Mouse (Mus musculus) embryonic facial prominence, embryonic 11.5 days (tissue): ENCODE measurements at regions not wholly inside any gene's neighbourhood (a gene's known extent, or its start where the extent isn't known, plus 50 kb on each side); places are given as distances from the start of the nearest gene placed in this dataset.
A peak's percentile ranks its signal among the peaks of the same experiment; 100 is the strongest.

Experiments used
- ATAC-seq: fragments of 200-750 bp; cut with Nextera tagmentation; replicated peaks from 2 replicates; pipeline ENCODE4 v1.8.0; 2017; ENCODE audit warnings: low read depth; ENCODE audit not compliant: insufficient number of reproducible peaks, low FRiP score, low TSS enrichment
- DNase-seq: peaks from one replicate; pipeline ENCODE4 v3.0.0-alpha.2; 2015; ENCODE audit warnings: low spot score
- H3K27ac ChIP-seq: fragments of 300-500 bp; sonication (generic); replicated peaks from 2 replicates; pipeline ENCODE4 v1.5.1; 2014; ENCODE audit warnings: mild to moderate bottlenecking, low read depth, low read length, control low read depth
- H3K27me3 ChIP-seq: fragments of 300-500 bp; sonication (generic); 2 replicates; pipeline ENCODE4 v1.6.1; 2014; ENCODE audit warnings: mild to moderate bottlenecking, low read length, moderate library complexity, mixed read lengths; ENCODE audit not compliant: control insufficient read depth, insufficient read depth
- H3K36me3 ChIP-seq: fragments of 300-500 bp; sonication (generic); replicated peaks from 2 replicates; pipeline ENCODE4 v1.6.1; 2014; ENCODE audit warnings: low read depth, mild to moderate bottlenecking, low read length, moderate library complexity, mixed read lengths; ENCODE audit not compliant: control insufficient read depth, insufficient read depth
- H3K4me1 ChIP-seq: fragments of 300-500 bp; sonication (generic); 2 replicates; pipeline ENCODE4 v1.6.1; 2014; ENCODE audit warnings: low read length, mixed read lengths; ENCODE audit not compliant: control insufficient read depth, insufficient read depth
- H3K4me2 ChIP-seq: fragments of 300-500 bp; sonication (generic); 2 replicates; pipeline ENCODE4 v1.6.1; 2014; ENCODE audit warnings: low read depth, mild to moderate bottlenecking, control low read depth, low read length, moderate library complexity
- H3K4me3 ChIP-seq: fragments of 300-500 bp; sonication (generic); 2 replicates; pipeline ENCODE4 v1.5.1; 2014; ENCODE audit warnings: low read depth, low read length, control low read depth
- H3K9ac ChIP-seq: fragments of 300-500 bp; sonication (generic); replicated peaks from 2 replicates; pipeline ENCODE4 v1.6.1; 2014; ENCODE audit warnings: mild to moderate bottlenecking, control low read depth, low read length
- H3K9me3 ChIP-seq: fragments of 300-500 bp; sonication (generic); replicated peaks from 2 replicates; pipeline ENCODE4 v1.6.1; 2016; ENCODE audit warnings: mild to moderate bottlenecking, low read length, inconsistent platforms, mixed read lengths; ENCODE audit not compliant: control insufficient read depth
- WGBS: fragments of 180-500 bp; shearing (Covaris S2); extraction: QIAGEN DNeasy Blood & Tissue Kit; methylation state at CpG from one replicate; pipeline ENCODE4 v1.1.7; 2014; 5-methylcytosine and 5-hydroxymethylcytosine counted together

DNA sequence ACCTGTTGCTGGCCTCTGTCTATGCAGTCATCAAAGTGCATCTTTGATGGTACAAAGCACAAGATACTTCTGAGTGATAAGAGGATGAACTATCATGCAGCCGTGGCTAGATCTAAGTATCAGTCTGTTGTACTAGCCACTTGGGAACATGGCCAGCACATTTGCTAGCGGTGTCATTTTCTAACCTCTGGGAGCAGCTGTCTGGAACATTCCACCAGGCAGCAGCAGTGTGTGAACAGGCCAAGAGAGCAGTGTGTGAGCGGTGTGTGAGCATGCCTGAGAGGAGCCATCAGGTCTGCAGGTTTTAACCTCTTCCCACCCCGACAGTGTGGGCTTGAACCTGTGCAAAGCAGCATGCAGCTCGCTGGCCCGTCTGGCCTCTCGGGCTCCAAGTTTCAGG is 248.3 kb downstream of the Gadd45g start:
- no peaks in the 10 kb centered on the region for H3K27me3 ChIP-seq
- ATAC-seq (no peak), DNase-seq (no peak)
- WGBS, result 86% methylated on average over 7 of the region's 7 CpGs
- H3K9ac ChIP-seq, result no peak overlapping the region
- no peaks in the 10 kb centered on the region for H3K36me3 ChIP-seq
- H3K27ac ChIP-seq, result no peak overlapping the region
- no peaks in the 10 kb centered on the region for H3K9me3 ChIP-seq
- H3K4me2 ChIP-seq, result no peak overlapping the region
- H3K4me3 ChIP-seq, result no peak overlapping the region
- H3K4me1 ChIP-seq, result no peaks in the 10 kb centered on the region

GRCm38 (mm10) chr13:52096506-52096905 is 250.0 kb downstream of the Gadd45g start:
- ATAC-seq (no peak), DNase-seq (no peak)
- no peak overlapping the region for H3K4me2 ChIP-seq
- H3K36me3 ChIP-seq, result no peaks in the 10 kb centered on the region
- no peak overlapping the region for H3K27ac ChIP-seq
- no peak overlapping the region for H3K4me3 ChIP-seq
- no peaks in the 10 kb centered on the region for H3K27me3 ChIP-seq
- H3K9me3 ChIP-seq, result no peaks in the 10 kb centered on the region
- H3K4me1 ChIP-seq, result no peaks in the 10 kb centered on the region
- WGBS, result 79% methylated on average over 7 of the region's 7 CpGs
- no peak overlapping the region for H3K9ac ChIP-seq

- Histone ChIP-seq H3K27ac (no peak overlapping the region), H3K4me3 (no peak overlapping the region), H3K4me2 (no peak overlapping the region), H3K4me1 (no peaks in the 10 kb centered on the region), H3K9me3 (no peaks in the 10 kb centered on the region), H3K9ac (no peak overlapping the region), H3K27me3 (no peaks in the 10 kb centered on the region), H3K36me3 (no peaks in the 10 kb centered on the region)
- DNase-seq, result peak; percentile 49
- peak; percentile 76 for ATAC-seq
- WGBS, result 36% methylated on average over 9 of the region's 9 CpGs
These were observed 259.6 kb downstream of the Gadd45g start for GRCm38 (mm10) chr13:52105989-52106642.

- no peaks in the 10 kb centered on the region for H3K27me3 ChIP-seq
- ATAC-seq (no peak), DNase-seq (no peak)
- no peaks in the 10 kb centered on the region for H3K9me3 ChIP-seq
- H3K4me2 ChIP-seq, result no peak overlapping the region
- WGBS, result 28% methylated on average over 8 of the region's 8 CpGs
- no peak overlapping the region for H3K4me3 ChIP-seq
- no peaks in the 10 kb centered on the region for H3K4me1 ChIP-seq
- no peak overlapping the region for H3K9ac ChIP-seq
- H3K27ac ChIP-seq, result no peak overlapping the region
- H3K36me3 ChIP-seq, result no peaks in the 10 kb centered on the region
These were observed 262.0 kb downstream of the Gadd45g start for GRCm38 (mm10) chr13:52108349-52108921.

DNA sequence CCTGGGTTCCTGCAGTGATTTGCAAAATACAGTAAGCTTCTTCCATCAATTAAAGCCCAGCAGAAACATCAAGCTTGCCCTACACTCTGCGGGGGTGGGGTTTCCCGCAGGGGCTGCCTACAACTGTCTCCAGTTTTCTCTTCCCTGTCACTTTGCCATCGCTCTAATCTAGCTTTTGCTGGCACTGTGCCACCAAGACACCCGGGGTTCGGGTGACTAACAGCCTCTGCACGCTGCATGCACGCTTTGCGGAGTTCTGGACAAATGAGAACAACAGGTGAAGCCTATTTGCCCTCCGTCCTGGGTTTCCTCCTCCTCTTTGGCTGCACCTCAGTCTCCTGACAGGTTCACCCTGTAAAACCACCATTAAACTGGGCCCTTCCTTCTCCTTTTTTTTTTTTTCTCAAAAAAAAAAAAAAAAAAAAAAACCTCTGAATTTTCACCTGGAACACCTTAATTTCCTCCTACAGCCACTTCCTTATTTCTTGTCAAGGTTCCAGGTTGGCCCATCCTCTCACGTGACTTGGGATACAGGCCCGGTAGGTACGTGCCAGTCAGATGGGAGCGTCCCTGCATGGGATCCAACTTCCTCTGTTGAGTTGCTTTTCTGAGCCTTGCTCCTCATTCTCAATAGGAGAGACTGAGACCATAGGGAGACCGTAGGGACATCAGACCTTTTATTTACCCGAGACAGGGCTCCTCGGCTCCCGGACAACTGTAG is 262.7 kb downstream of the Gadd45g start:
- WGBS, result 74% methylated on average over 17 of the region's 17 CpGs
- no peaks in the 10 kb centered on the region for H3K4me1 ChIP-seq
- H3K9ac ChIP-seq, result no peak overlapping the region
- no peak overlapping the region for H3K4me3 ChIP-seq
- H3K27ac ChIP-seq, result no peak overlapping the region
- no peaks in the 10 kb centered on the region for H3K27me3 ChIP-seq
- no peaks in the 10 kb centered on the region for H3K9me3 ChIP-seq
- DNase-seq (no peak), ATAC-seq (no peak)
- H3K36me3 ChIP-seq, result no peaks in the 10 kb centered on the region
- H3K4me2 ChIP-seq, result no peak overlapping the region

DNA sequence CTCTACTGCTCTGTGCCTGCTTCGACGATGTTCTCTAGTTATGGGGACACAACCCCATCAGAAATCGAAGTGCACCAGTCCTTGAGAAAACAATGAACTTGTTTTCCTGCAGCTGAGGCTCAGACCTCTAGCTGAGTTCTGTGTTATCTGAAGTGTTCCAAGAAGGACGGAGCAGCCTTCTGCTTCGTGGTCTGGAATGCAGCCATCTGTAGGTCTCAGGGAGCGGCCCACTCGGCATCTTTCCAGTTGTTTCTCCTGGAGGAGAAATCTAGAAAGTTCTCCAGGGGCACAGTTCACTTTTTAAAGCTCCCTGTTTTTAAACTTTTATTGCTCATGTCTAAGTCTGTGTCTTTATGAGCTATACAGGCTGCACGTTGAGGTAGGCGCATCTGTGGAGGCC is 264.3 kb downstream of the Gadd45g start:
- Histone ChIP-seq H3K27ac (no peak overlapping the region), H3K27me3 (no peaks in the 10 kb centered on the region), H3K4me3 (no peak overlapping the region), H3K9ac (no peak overlapping the region), H3K36me3 (no peaks in the 10 kb centered on the region), H3K9me3 (no peaks in the 10 kb centered on the region), H3K4me2 (no peak overlapping the region), H3K4me1 (no peaks in the 10 kb centered on the region)
- no peak for ATAC-seq
- WGBS, result 79% methylated on average over 9 of the region's 9 CpGs
- no peak for DNase-seq

DNA sequence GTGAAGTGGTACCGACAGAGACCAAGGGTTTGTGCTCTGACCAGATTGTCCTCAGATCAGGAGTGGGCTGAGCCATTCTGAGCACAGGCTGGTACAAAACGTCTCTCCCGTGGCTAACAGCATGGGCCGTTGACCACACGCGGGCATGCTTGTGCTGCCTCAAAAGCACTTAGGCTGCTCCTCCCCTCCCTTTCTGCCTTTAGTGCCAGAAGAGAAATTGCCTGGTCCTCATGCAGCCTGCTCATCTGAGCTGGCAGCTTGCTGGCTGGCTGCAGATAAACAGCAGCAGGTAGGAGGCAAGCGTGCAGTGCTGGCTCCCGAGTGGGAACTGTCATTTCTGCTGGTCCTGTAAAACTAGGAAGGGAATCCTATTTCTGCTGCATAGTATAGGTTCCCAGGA is 267.1 kb downstream of the Gadd45g start:
- Histone ChIP-seq H3K4me3 (no peak overlapping the region), H3K36me3 (no peaks in the 10 kb centered on the region), H3K4me1 (no peaks in the 10 kb centered on the region; the same call in 1 of the 2 replicates), H3K9ac (no peak overlapping the region), H3K9me3 (no peaks in the 10 kb centered on the region), H3K4me2 (no peak overlapping the region), H3K27me3 (no peaks in the 10 kb centered on the region), H3K27ac (no peak overlapping the region)
- WGBS, result 66% methylated on average over 8 of the region's 8 CpGs
- ATAC-seq (no peak), DNase-seq (no peak)

- Histone ChIP-seq H3K27ac (no peak overlapping the region), H3K4me1 (no peaks in the 10 kb centered on the region; the same call in 1 of the 2 replicates), H3K9me3 (no peaks in the 10 kb centered on the region), H3K4me2 (no peak overlapping the region), H3K4me3 (no peak overlapping the region), H3K27me3 (no peaks in the 10 kb centered on the region), H3K9ac (no peak overlapping the region), H3K36me3 (no peaks in the 10 kb centered on the region)
- ATAC-seq, result no peak
- 79% methylated on average over 7 of the region's 7 CpGs for WGBS
- DNase-seq, result no peak
These were observed 268.0 kb downstream of the Gadd45g start for GRCm38 (mm10) chr13:52114431-52114830.
